Mouse (Mus musculus) heart, adult 2 months (tissue): ENCODE data around the gene Bach2.

Experiments
- CTCF ChIP-seq: fragments of 200-600 bp; IDR thresholded peaks from 2 replicates; pipeline ENCODE4 v1.8.1; 2022; ENCODE audit warnings: antibody characterized with exemption, mild to moderate bottlenecking, moderate library complexity
- POLR2A ChIP-seq: fragments of 200-500 bp; IDR thresholded peaks from 2 replicates; pipeline ENCODE4 v1.6.1; 2011; ENCODE audit warnings: mild to moderate bottlenecking, low read depth, low read length, control low read depth; ENCODE audit not compliant: insufficient read depth

GRCm38 (mm10) chr4:32447850-32448249, 209.2 kb downstream of the Bach2 start:
- TF ChIP-seq CTCF = no peak
- TF ChIP-seq POLR2A = no peak
